Mouse (Mus musculus) embryonic facial prominence, embryonic 15.5 days (tissue): ENCODE data around the gene Hrc. TPM values are rescaled to one million over a fixed set of nuclear protein-coding genes. Genes with fewer than 3 reads are reported as not detected.
A peak's percentile ranks its signal among the peaks of the same experiment; 100 is the strongest.

Experiments
- ATAC-seq: fragments of 200-750 bp; cut with Nextera tagmentation; 2 replicates; pipeline ENCODE4 v1.8.0; 2017; ENCODE audit warnings: low read depth, moderate TSS enrichment; ENCODE audit not compliant: insufficient number of reproducible peaks, low FRiP score, low TSS enrichment
- H3K27ac ChIP-seq: fragments of 300-500 bp; sonication (generic); replicated peaks from 2 replicates; pipeline ENCODE4 v1.5.1; 2015; ENCODE audit warnings: mild to moderate bottlenecking, inconsistent platforms
- H3K27me3 ChIP-seq: fragments of 300-500 bp; sonication (generic); 2 replicates; pipeline ENCODE4 v1.6.1; 2015; ENCODE audit warnings: inconsistent platforms
- H3K36me3 ChIP-seq: fragments of 300-500 bp; sonication (generic); 2 replicates; pipeline ENCODE4 v1.6.1; 2015; ENCODE audit warnings: mild to moderate bottlenecking, inconsistent platforms
- H3K4me1 ChIP-seq: fragments of 300-500 bp; sonication (generic); 2 replicates; pipeline ENCODE4 v1.6.1; 2015; ENCODE audit warnings: inconsistent platforms
- H3K4me2 ChIP-seq: fragments of 300-500 bp; sonication (generic); replicated peaks from 2 replicates; pipeline ENCODE4 v1.6.1; 2015; ENCODE audit warnings: mild to moderate bottlenecking, inconsistent platforms
- H3K4me3 ChIP-seq: fragments of 300-500 bp; sonication (generic); replicated peaks from 2 replicates; pipeline ENCODE4 v1.5.1; 2015; ENCODE audit warnings: mild to moderate bottlenecking, inconsistent platforms
- H3K9ac ChIP-seq: fragments of 300-500 bp; sonication (generic); 2 replicates; pipeline ENCODE4 v1.6.1; 2015; ENCODE audit warnings: inconsistent platforms
- H3K9me3 ChIP-seq: fragments of 300-500 bp; sonication (generic); replicated peaks from 2 replicates; pipeline ENCODE4 v1.6.1; 2016; ENCODE audit warnings: inconsistent platforms
- WGBS: fragments of 180-500 bp; shearing (Covaris S2); methylation state at CpG from one replicate; pipeline ENCODE4 v1.1.7; 2015; 5-methylcytosine and 5-hydroxymethylcytosine counted together
- polyA plus RNA-seq: library from polyadenylated mRNA; unstranded; fragments of >200 nt; fragmentation: Nextera tagmentation; extraction: Ambion mirVana; gene quantifications from 2 replicates; pipeline ENCODE4 v1.2.1, GENCODE M21; 2015

The Hrc gene
- polyA plus RNA-seq, 1 experiment from 2014 or later = 8.7 TPM

- H3K27ac ChIP-seq = peak overlapping the region; percentile 78
- 1% methylated on average over 70 of the region's 70 CpGs for WGBS
- peaks cover 43% of the 10 kb centered on the region for H3K4me1 ChIP-seq
Observed at GRCm38 (mm10) chr7:45367020-45367880, 32.2 kb downstream of the Hrc start.

GRCm38 (mm10) chr7:45368178-45368577 is 33.1 kb downstream of the Hrc start:
- Histone ChIP-seq H3K4me3 (peak overlapping the region; percentile 70), H3K4me2 (no peak overlapping the region), H3K4me1 (peaks cover 35% of the 10 kb centered on the region), H3K9ac (0 out of 2 replicates have a peak overlapping the region, but pooled peaks have one; percentile 37), H3K36me3 (peaks cover 7% of the 10 kb centered on the region; the same call in 1 of the 2 replicates), H3K9me3 (no peaks in the 10 kb centered on the region), H3K27ac (0 out of 2 replicates have a peak overlapping the region, but pooled peaks have one; percentile 78), H3K27me3 (peaks cover 39% of the 10 kb centered on the region)
- no peak for ATAC-seq
- WGBS = 79% methylated on average over 15 of the region's 15 CpGs

More at GRCm38 (mm10) chr7:45367020-45367880, 32.2 kb downstream of the Hrc start:
- Histone ChIP-seq H3K4me2 (peak overlapping the region; percentile 98), H3K9ac (peak overlapping the region; percentile 52), H3K4me3 (peak overlapping the region; percentile 70), H3K27me3 (peaks cover 46% of the 10 kb centered on the region), H3K9me3 (no peaks in the 10 kb centered on the region), H3K36me3 (no peaks in the 10 kb centered on the region)
- ATAC-seq = peak; percentile 88

GRCm38 (mm10) chr7:45369022-45369745 is 34.1 kb downstream of the Hrc start:
- peak overlapping the region; percentile 42; the same call in 1 of the 2 replicates for H3K9ac ChIP-seq
- H3K9me3 ChIP-seq = no peaks in the 10 kb centered on the region
- H3K27ac ChIP-seq = no peak overlapping the region
- no peak overlapping the region for H3K4me2 ChIP-seq
- no peak for ATAC-seq
- WGBS = 74% methylated on average over 16 of the region's 16 CpGs
- H3K36me3 ChIP-seq = peaks cover 16% of the 10 kb centered on the region
- peaks cover 34% of the 10 kb centered on the region for H3K27me3 ChIP-seq
- no peak overlapping the region for H3K4me3 ChIP-seq
- H3K4me1 ChIP-seq = peaks cover 35% of the 10 kb centered on the region

GRCm38 (mm10) chr7:45369836-45370474 is 34.9 kb downstream of the Hrc start:
- H3K4me3 ChIP-seq = peak overlapping the region; percentile 58
- H3K9me3 ChIP-seq = no peaks in the 10 kb centered on the region
- H3K4me1 ChIP-seq = peaks cover 35% of the 10 kb centered on the region
- H3K27ac ChIP-seq = no peak overlapping the region
- peaks cover 30% of the 10 kb centered on the region for H3K27me3 ChIP-seq
- H3K36me3 ChIP-seq = peaks cover 21% of the 10 kb centered on the region
- 8% methylated on average over 52 of the region's 52 CpGs for WGBS
- H3K4me2 ChIP-seq = peak overlapping the region; percentile 97
- H3K9ac ChIP-seq = peak overlapping the region; percentile 42
- ATAC-seq = no peak

- Histone ChIP-seq H3K4me1 (peaks cover 32% of the 10 kb centered on the region), H3K9me3 (no peaks in the 10 kb centered on the region), H3K36me3 (peaks cover 27% of the 10 kb centered on the region), H3K4me2 (peak within 1 kb of the TSS; percentile 97), H3K27ac (no peak within 1 kb of the TSS), H3K27me3 (peaks cover 23% of the 10 kb centered on the region), H3K4me3 (peak within 1 kb of the TSS; percentile 58), H3K9ac (peak within 1 kb of the TSS; percentile 42)
- WGBS = 10% methylated on average over 28 of the region's 28 CpGs
- ATAC-seq = peak; percentile 77
Observed at GRCm38 (mm10) chr7:45370475-45371311, 35.6 kb downstream of the Hrc start, which contains the start of gene Lin7b. Gene Lin7b, minus strand, starts transcription at chr7:45370583.

GRCm38 (mm10) chr7:45372371-45372770 is 37.3 kb downstream of the Hrc start:
- no peak overlapping the region for H3K4me3 ChIP-seq
- peaks cover 43% of the 10 kb centered on the region for H3K36me3 ChIP-seq
- peaks cover 21% of the 10 kb centered on the region for H3K27me3 ChIP-seq
- no peak overlapping the region for H3K9ac ChIP-seq
- H3K27ac ChIP-seq = no peak overlapping the region
- H3K9me3 ChIP-seq = no peaks in the 10 kb centered on the region
- H3K4me1 ChIP-seq = peaks cover 21% of the 10 kb centered on the region
- no peak overlapping the region for H3K4me2 ChIP-seq
- no peak for ATAC-seq
- WGBS = 72% methylated on average over 5 of the region's 5 CpGs

- H3K27ac ChIP-seq = no peak overlapping the region
- no peak overlapping the region for H3K9ac ChIP-seq
- H3K9me3 ChIP-seq = no peaks in the 10 kb centered on the region
- no peak overlapping the region for H3K4me2 ChIP-seq
- H3K36me3 ChIP-seq = peaks cover 66% of the 10 kb centered on the region
- H3K4me1 ChIP-seq = peaks cover 12% of the 10 kb centered on the region
- ATAC-seq = no peak
- peaks cover 5% of the 10 kb centered on the region; the same call in 1 of the 2 replicates for H3K27me3 ChIP-seq
- no peak overlapping the region for H3K4me3 ChIP-seq
- 94% methylated on average over 8 of the region's 8 CpGs for WGBS
Observed at GRCm38 (mm10) chr7:45374620-45375019, 39.5 kb downstream of the Hrc start.

GRCm38 (mm10) chr7:45376057-45376456 is 41.0 kb downstream of the Hrc start:
- Histone ChIP-seq H3K27ac (no peak overlapping the region), H3K9ac (no peak overlapping the region), H3K4me1 (no peaks in the 10 kb centered on the region), H3K4me2 (no peak overlapping the region), H3K4me3 (no peak overlapping the region), H3K36me3 (peaks cover 80% of the 10 kb centered on the region), H3K27me3 (no peaks in the 10 kb centered on the region), H3K9me3 (no peaks in the 10 kb centered on the region)
- no peak for ATAC-seq
- 84% methylated on average over 1 of the region's 1 CpGs for WGBS

GRCm38 (mm10) chr7:45386077-45386476 is 51.0 kb downstream of the Hrc start:
- peaks cover 95% of the 10 kb centered on the region for H3K36me3 ChIP-seq
- no peak for ATAC-seq
- H3K9ac ChIP-seq = no peak overlapping the region
- no peaks in the 10 kb centered on the region for H3K4me1 ChIP-seq
- WGBS = 66% methylated on average over 3 of the region's 3 CpGs
- no peak overlapping the region for H3K4me3 ChIP-seq
- H3K27me3 ChIP-seq = no peaks in the 10 kb centered on the region
- H3K4me2 ChIP-seq = no peak overlapping the region
- no peak overlapping the region for H3K27ac ChIP-seq
- H3K9me3 ChIP-seq = no peaks in the 10 kb centered on the region
